Mouse (Mus musculus) liver, embryonic 16.5 days (tissue): ENCODE measurements around the gene Srgap2. TPM values are rescaled to one million over a fixed set of nuclear protein-coding genes. Genes with fewer than 3 reads are reported as not detected.
"Not testable (repeated sequence)": the region's sequence is repeated elsewhere in the genome, so short reads cannot be mapped to it uniquely, and the experiment has no call there.

ENCODE experiments used
- ATAC-seq: fragments of 200-750 bp; cut with Nextera tagmentation; 2 replicates; pipeline ENCODE4 v1.8.0; 2017; ENCODE audit warnings: low read depth, mild to moderate bottlenecking, moderate number of reproducible peaks, moderate library complexity
- H3K27ac ChIP-seq: fragments of 300-500 bp; sonication (generic); 2 replicates; pipeline ENCODE4 v1.5.1; 2014; ENCODE audit warnings: mild to moderate bottlenecking, low read length
- H3K27me3 ChIP-seq: fragments of 300-500 bp; sonication (generic); 2 replicates; pipeline ENCODE4 v1.6.1; 2014; ENCODE audit warnings: low read depth, low read length, mixed read lengths; ENCODE audit not compliant: control insufficient read depth, insufficient read depth
- H3K36me3 ChIP-seq: fragments of 300-500 bp; sonication (generic); 2 replicates; pipeline ENCODE4 v1.6.1; 2014; ENCODE audit warnings: mild to moderate bottlenecking; ENCODE audit not compliant: control insufficient read depth, insufficient read depth
- H3K4me1 ChIP-seq: fragments of 300-500 bp; sonication (generic); 2 replicates; pipeline ENCODE4 v1.6.1; 2014; ENCODE audit warnings: low read depth, low read length, mixed read lengths; ENCODE audit not compliant: control insufficient read depth
- H3K4me2 ChIP-seq: fragments of 300-500 bp; sonication (generic); 2 replicates; pipeline ENCODE4 v1.6.1; 2014; ENCODE audit warnings: low read depth, low read length, mixed read lengths
- H3K4me3 ChIP-seq: fragments of 300-500 bp; sonication (generic); 2 replicates; pipeline ENCODE4 v1.5.1; 2014; ENCODE audit warnings: low read depth, mild to moderate bottlenecking, low read length
- H3K9ac ChIP-seq: fragments of 300-500 bp; sonication (generic); 2 replicates; pipeline ENCODE4 v1.6.1; 2014; ENCODE audit warnings: low read depth, low read length
- H3K9me3 ChIP-seq: fragments of 300-500 bp; sonication (generic); replicated peaks from 2 replicates; pipeline ENCODE4 v1.6.1; 2016; ENCODE audit warnings: low read length; ENCODE audit not compliant: control insufficient read depth
- WGBS: fragments of 180-500 bp; shearing (Covaris S2); extraction: QIAGEN DNeasy Blood & Tissue Kit; methylation state at CpG from one replicate; pipeline ENCODE4 v1.1.7; 2014; ENCODE audit not compliant: insufficient replicate concordance; 5-methylcytosine and 5-hydroxymethylcytosine counted together
- polyA plus RNA-seq: library from polyadenylated mRNA; unstranded; fragments of >200 nt; fragmentation: Nextera tagmentation; extraction: Ambion mirVana; gene quantifications from 2 replicates; pipeline ENCODE4 v1.2.1, GENCODE M21; 2015

Gene Srgap2
- polyA plus RNA-seq, 1 experiment from 2014 or later: 5.3 TPM

DNA sequence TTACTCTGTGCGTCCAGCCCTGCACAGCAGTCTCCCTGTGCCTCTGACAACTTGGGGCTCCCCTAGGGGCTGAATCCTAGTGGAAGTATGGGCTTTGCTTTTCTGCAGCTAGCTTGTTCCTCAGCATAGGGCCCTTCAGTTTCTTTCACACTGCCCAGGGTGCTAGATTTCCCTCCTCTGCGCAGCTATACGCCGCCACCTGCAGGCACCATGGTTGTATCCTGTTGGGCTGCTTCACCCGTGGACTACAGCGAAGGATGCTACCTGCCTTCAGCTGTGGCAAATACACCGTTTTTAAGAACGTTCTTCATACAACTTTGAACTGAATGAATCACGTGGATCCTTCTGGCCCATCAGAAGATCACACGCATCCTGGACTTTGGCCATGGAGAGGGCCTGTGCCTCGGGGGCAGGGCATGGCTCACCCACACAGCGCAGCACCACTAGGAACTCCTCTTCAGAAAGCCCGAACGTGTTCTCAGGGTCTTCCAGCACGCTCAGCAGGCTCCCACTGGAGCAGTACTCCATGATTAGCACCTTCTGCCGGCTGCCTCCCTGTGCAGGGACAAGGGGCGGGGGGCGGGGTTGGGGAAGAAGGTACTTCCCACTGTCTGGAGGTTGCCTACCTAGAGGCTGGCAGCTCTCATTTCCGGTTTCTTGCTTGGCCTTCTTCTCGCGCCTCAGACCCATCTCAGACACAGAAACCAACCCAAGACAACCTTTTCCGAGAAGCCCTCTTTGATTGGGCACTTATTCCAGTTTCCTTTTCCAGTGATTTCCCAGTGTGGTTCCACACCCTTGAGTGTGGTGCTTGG is 252.2 kb downstream of the Srgap2 start:
- H3K27ac ChIP-seq: peak overlapping the region; percentile 82
- H3K9me3 ChIP-seq: no peaks in the 10 kb centered on the region
- H3K9ac ChIP-seq: no peak overlapping the region; the same call in 1 of the 2 replicates
- H3K4me2 ChIP-seq: peak overlapping the region; percentile 55
- H3K36me3 ChIP-seq: no peaks in the 10 kb centered on the region
- no peaks in the 10 kb centered on the region for H3K27me3 ChIP-seq
- peak overlapping the region; percentile 50 for H3K4me3 ChIP-seq
- peaks cover 9% of the 10 kb centered on the region for H3K4me1 ChIP-seq
- WGBS: 35% methylated on average over 22 of the region's 22 CpGs
- ATAC-seq: peak; percentile 70

- Histone ChIP-seq H3K4me3 (no peak overlapping the region), H3K4me1 (no peaks in the 10 kb centered on the region; the same call in 1 of the 2 replicates), H3K4me2 (no peak overlapping the region), H3K9me3 (no peaks in the 10 kb centered on the region), H3K27me3 (no peaks in the 10 kb centered on the region), H3K9ac (no peak overlapping the region), H3K27ac (no peak overlapping the region), H3K36me3 (no peaks in the 10 kb centered on the region)
- ATAC-seq: no peak
- 42% methylated on average over 22 of the region's 22 CpGs for WGBS
Observed at GRCm38 (mm10) chr1:131269797-131270578, 257.2 kb downstream of the Srgap2 start.

DNA sequence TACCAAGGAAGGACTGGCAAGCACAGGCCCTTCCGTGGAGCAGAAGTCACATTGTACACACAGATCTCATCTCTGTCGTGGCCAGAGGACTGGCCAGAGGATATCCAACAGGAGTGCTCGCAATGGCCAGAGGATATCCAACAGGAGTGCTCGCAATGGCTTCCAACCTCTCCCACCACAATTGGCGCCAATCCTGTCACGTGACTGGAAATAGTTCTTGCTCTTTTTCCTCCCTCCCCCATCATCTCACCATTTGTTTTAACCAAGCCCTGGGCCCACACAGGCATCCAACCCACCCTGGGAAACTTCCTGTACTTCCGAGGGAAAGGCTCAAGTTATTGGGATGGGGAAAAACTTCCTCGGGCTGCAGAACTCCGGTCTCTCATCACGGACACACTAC is 258.4 kb downstream of the Srgap2 start:
- no peak overlapping the region for H3K27ac ChIP-seq
- H3K36me3 ChIP-seq: no peaks in the 10 kb centered on the region
- no peak for ATAC-seq
- no peaks in the 10 kb centered on the region for H3K27me3 ChIP-seq
- 71% methylated on average over 10 of the region's 10 CpGs for WGBS
- no peak overlapping the region for H3K9ac ChIP-seq
- no peak overlapping the region for H3K4me2 ChIP-seq
- H3K9me3 ChIP-seq: no peaks in the 10 kb centered on the region
- no peak overlapping the region for H3K4me3 ChIP-seq
- H3K4me1 ChIP-seq: no peaks in the 10 kb centered on the region

DNA sequence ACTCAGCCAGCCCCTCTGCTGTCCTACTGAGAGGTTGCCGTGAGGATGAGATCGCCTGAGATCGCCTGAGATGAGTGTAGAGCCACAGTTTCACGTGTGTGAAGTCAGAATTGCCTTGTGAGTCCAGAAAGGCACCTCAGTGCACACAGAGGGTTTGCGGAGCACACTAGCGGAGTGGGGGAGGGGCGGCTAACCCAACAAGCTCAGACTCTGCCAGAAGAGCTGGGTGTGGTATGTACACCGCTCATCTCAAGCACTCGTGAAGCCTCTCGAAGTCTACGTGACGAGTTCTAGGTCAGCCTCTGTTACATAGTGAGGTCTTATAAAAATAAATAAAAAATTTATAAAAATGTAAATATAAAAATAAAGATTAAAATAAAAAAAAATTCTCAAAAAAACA is 263.2 kb downstream of the Srgap2 start:
- H3K27me3 ChIP-seq: no peaks in the 10 kb centered on the region
- H3K36me3 ChIP-seq: no peaks in the 10 kb centered on the region
- H3K9me3 ChIP-seq: no peaks in the 10 kb centered on the region
- H3K9ac ChIP-seq: no peak overlapping the region
- ATAC-seq: no peak
- no peaks in the 10 kb centered on the region for H3K4me1 ChIP-seq
- H3K27ac ChIP-seq: no peak overlapping the region
- no peak overlapping the region for H3K4me3 ChIP-seq
- no peak overlapping the region for H3K4me2 ChIP-seq
- 64% methylated on average over 12 of the region's 12 CpGs for WGBS

- WGBS: 30% methylated on average over 9 of the region's 10 CpGs
- no peak overlapping the region for H3K4me3 ChIP-seq
- no peaks in the 10 kb centered on the region for H3K4me1 ChIP-seq
- no peaks in the 10 kb centered on the region for H3K9me3 ChIP-seq
- no peaks in the 10 kb centered on the region for H3K36me3 ChIP-seq
- H3K9ac ChIP-seq: no peak overlapping the region
- H3K27me3 ChIP-seq: no peaks in the 10 kb centered on the region
- H3K27ac ChIP-seq: no peak overlapping the region
- ATAC-seq: no peak
- no peak overlapping the region for H3K4me2 ChIP-seq
Observed at GRCm38 (mm10) chr1:131260309-131260656, 266.9 kb downstream of the Srgap2 start.

- no peak for ATAC-seq
- Histone ChIP-seq H3K4me2 (no peak overlapping the region), H3K4me3 (no peak overlapping the region), H3K36me3 (no peaks in the 10 kb centered on the region), H3K27ac (no peak overlapping the region), H3K4me1 (no peaks in the 10 kb centered on the region), H3K9me3 (no peaks in the 10 kb centered on the region), H3K9ac (no peak overlapping the region), H3K27me3 (no peaks in the 10 kb centered on the region)
- 62% methylated on average over 10 of the region's 10 CpGs for WGBS
Observed at GRCm38 (mm10) chr1:131259632-131260308, 267.4 kb downstream of the Srgap2 start.

- Histone ChIP-seq H3K9ac (no peak overlapping the region), H3K36me3 (no peaks in the 10 kb centered on the region), H3K9me3 (no peaks in the 10 kb centered on the region), H3K27me3 (no peaks in the 10 kb centered on the region), H3K4me1 (no peaks in the 10 kb centered on the region), H3K4me3 (no peak overlapping the region), H3K27ac (no peak overlapping the region), H3K4me2 (no peak overlapping the region)
- WGBS: 60% methylated on average over 6 of the region's 6 CpGs
- ATAC-seq: no peak
Observed at GRCm38 (mm10) chr1:131257288-131257687, 269.9 kb downstream of the Srgap2 start.

- H3K4me1 ChIP-seq, H3K27ac ChIP-seq, H3K9ac ChIP-seq, H3K9me3 ChIP-seq, ATAC-seq, H3K36me3 ChIP-seq, H3K27me3 ChIP-seq, H3K4me3 ChIP-seq, H3K4me2 ChIP-seq: not testable (repeated sequence)
- WGBS: 43% methylated on average over 7 of the region's 7 CpGs
Observed at GRCm38 (mm10) chr1:131252516-131253250, 274.5 kb downstream of the Srgap2 start.
